In the genomic region with DNA sequence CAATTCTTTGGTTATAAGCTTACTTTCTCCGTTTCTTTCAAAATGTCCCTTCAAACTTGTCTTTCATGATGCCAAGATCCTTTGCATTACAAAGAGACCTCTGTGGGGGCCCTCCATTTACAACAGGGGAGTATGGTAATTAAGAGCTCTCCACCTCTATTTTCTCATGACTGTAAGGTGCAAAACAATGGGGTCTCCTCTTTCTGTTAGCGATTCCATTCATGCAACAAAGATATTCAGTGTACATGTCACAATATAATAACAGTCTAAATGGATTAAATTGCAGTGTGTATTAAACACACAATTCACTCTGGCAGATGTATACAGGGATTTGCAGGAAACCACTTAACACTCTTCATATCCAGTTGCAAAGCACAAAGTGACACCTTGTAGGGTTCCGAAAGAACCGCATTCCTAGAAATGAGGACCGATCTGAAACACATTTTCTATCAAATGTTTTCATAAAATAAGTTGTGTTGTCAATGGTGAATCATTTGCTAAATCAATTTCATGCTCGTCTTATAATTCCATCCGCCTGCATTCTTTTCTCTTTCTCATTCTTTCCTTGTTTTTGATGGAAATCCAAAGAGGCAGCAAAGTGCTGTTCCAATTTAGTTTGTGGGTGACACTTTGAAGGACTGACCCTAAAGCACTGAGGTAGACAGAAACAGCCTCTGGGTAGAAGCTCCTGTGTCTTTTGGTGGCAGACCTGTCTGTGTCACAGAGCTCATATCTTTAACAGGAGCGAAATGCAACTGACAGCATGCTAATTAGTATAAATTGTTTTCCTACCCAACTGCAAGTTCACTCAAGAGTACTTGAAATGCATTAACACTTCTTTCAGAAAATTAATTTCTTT, we compare ENCODE assay signal across 16 mouse cellular contexts.
DNase-seq lines count a peak whose midpoint lies in the region; ATAC-seq and TF ChIP-seq lines count a peak whose summit lies in the region.
"Had no signal": no experiment of that assay in that cellular context is flagged by ENCODE, and none has a peak within 500 bp of the region (broad histone marks: within the 10 kb centered on the region; RNA-seq: fewer than 3 reads in every experiment).

No protein-coding gene starts in this region.

- H3K9ac ChIP-seq in forebrain, postnatal 0 days, result no peak overlapping the region
- no peak overlapping the region for H3K9ac ChIP-seq in forebrain, embryonic 11.5 days (ENCODE audit: low read length)
- H3K9ac ChIP-seq in hindbrain, embryonic 14.5 days, result no peak overlapping the region
- H3K9ac ChIP-seq: intestine, embryonic 15.5 days; limb, embryonic 15.5 days had no signal

- WGBS in forebrain, embryonic 10.5 days, result 27% methylated on average over 8 of the region's 8 CpGs
- 13% methylated on average over 8 of the region's 8 CpGs for WGBS in forebrain, postnatal 0 days
- WGBS in forebrain, embryonic 11.5 days, result 15% methylated on average over 8 of the region's 8 CpGs
- WGBS in hindbrain, embryonic 14.5 days, result 12% methylated on average over 8 of the region's 8 CpGs

- H3K27ac ChIP-seq in forebrain, embryonic 10.5 days, result no peak overlapping the region
- no peak overlapping the region for H3K27ac ChIP-seq in forebrain, postnatal 0 days (ENCODE audit: low read depth, low read length)
- no peak overlapping the region for H3K27ac ChIP-seq in forebrain, embryonic 11.5 days (ENCODE audit: low read depth, low read length)
- 0 out of 2 replicates have a peak overlapping the region, but pooled peaks have one; percentile 1 for H3K27ac ChIP-seq in hindbrain, embryonic 14.5 days
- H3K27ac ChIP-seq: intestine, embryonic 15.5 days; limb, embryonic 15.5 days had no signal

- H3K27me3 ChIP-seq in forebrain, embryonic 10.5 days (ENCODE audit: poor library complexity, severe bottlenecking), result peaks cover 15% of the 10 kb centered on the region
- no peaks in the 10 kb centered on the region for H3K27me3 ChIP-seq in forebrain, postnatal 0 days (ENCODE audit: insufficient read depth, low read length)
- H3K27me3 ChIP-seq in forebrain, embryonic 11.5 days (ENCODE audit: control insufficient read depth, insufficient read depth, low read length), result no peaks in the 10 kb centered on the region; the same call in 1 of the 2 replicates
- H3K27me3 ChIP-seq in hindbrain, embryonic 14.5 days (ENCODE audit: control insufficient read depth, insufficient read depth, low read length), result no peaks in the 10 kb centered on the region
- H3K27me3 ChIP-seq: intestine, embryonic 15.5 days; limb, embryonic 15.5 days had no signal

- H3K4me3 ChIP-seq in forebrain, embryonic 10.5 days, result 0 out of 2 replicates have a peak overlapping the region, but pooled peaks have one; percentile 6
- no peak overlapping the region for H3K4me3 ChIP-seq in forebrain, postnatal 0 days (ENCODE audit: low read depth, low read length)
- no peak overlapping the region for H3K4me3 ChIP-seq in forebrain, embryonic 11.5 days (ENCODE audit: low read depth, low read length)
- no peak overlapping the region for H3K4me3 ChIP-seq in hindbrain, embryonic 14.5 days (replicated peaks; ENCODE audit: low read length)
- H3K4me3 ChIP-seq: erythroblast, embryonic 14.5 days; intestine, embryonic 15.5 days; limb, embryonic 15.5 days had no signal

- no peaks in the 10 kb centered on the region for H3K36me3 ChIP-seq in forebrain, embryonic 10.5 days (replicated peaks)
- no peaks in the 10 kb centered on the region for H3K36me3 ChIP-seq in forebrain, postnatal 0 days (ENCODE audit: insufficient read depth)
- no peaks in the 10 kb centered on the region for H3K36me3 ChIP-seq in forebrain, embryonic 11.5 days (ENCODE audit: control insufficient read depth, insufficient read depth, low read length)
- no peaks in the 10 kb centered on the region for H3K36me3 ChIP-seq in hindbrain, embryonic 14.5 days (replicated peaks; ENCODE audit: control insufficient read depth, insufficient read depth)
- H3K36me3 ChIP-seq: intestine, embryonic 15.5 days; limb, embryonic 15.5 days had no signal

- peaks cover 20% of the 10 kb centered on the region for H3K4me1 ChIP-seq in forebrain, embryonic 10.5 days
- no peaks in the 10 kb centered on the region for H3K4me1 ChIP-seq in forebrain, postnatal 0 days (ENCODE audit: insufficient read depth)
- H3K4me1 ChIP-seq in forebrain, embryonic 11.5 days (replicated peaks; ENCODE audit: control insufficient read depth, insufficient read depth, low read length), result no peaks in the 10 kb centered on the region; the same call in 1 of the 2 replicates
- peaks cover 9% of the 10 kb centered on the region; the same call in 1 of the 2 replicates for H3K4me1 ChIP-seq in hindbrain, embryonic 14.5 days (replicated peaks; ENCODE audit: control insufficient read depth, insufficient read depth, low read length)
- H3K4me1 ChIP-seq: intestine, embryonic 15.5 days; limb, embryonic 15.5 days had no signal

- no peaks in the 10 kb centered on the region for H3K9me3 ChIP-seq in forebrain, embryonic 10.5 days
- H3K9me3 ChIP-seq in forebrain, postnatal 0 days (ENCODE audit: low read length), result no peaks in the 10 kb centered on the region
- H3K9me3 ChIP-seq in forebrain, embryonic 11.5 days (ENCODE audit: control insufficient read depth, low read length), result no peaks in the 10 kb centered on the region
- H3K9me3 ChIP-seq in hindbrain, embryonic 14.5 days (ENCODE audit: control insufficient read depth, low read length), result no peaks in the 10 kb centered on the region
- H3K9me3 ChIP-seq: intestine, embryonic 15.5 days; limb, embryonic 15.5 days had no signal

- ATAC-seq in forebrain, postnatal 0 days, result no peak; the same call in 1 of the 2 replicates
- peak; percentile 87 for ATAC-seq in forebrain, embryonic 11.5 days (replicated peaks; ENCODE audit: low FRiP score)
- ATAC-seq in hindbrain, embryonic 14.5 days (ENCODE audit: low FRiP score), result peak; percentile 34; the same call in 1 of the 2 replicates
- ATAC-seq: intestine, embryonic 15.5 days; Patski had no signal

- H3K4me2 ChIP-seq in forebrain, postnatal 0 days (ENCODE audit: low read depth), result no peak overlapping the region
- peak overlapping the region; percentile 5; the same call in 1 of the 2 replicates for H3K4me2 ChIP-seq in forebrain, embryonic 11.5 days (ENCODE audit: low read depth, low read length, severe bottlenecking)
- peak overlapping the region; percentile 28 for H3K4me2 ChIP-seq in hindbrain, embryonic 14.5 days (replicated peaks)
- H3K4me2 ChIP-seq: heart, embryonic 11.5 days; intestine, embryonic 15.5 days; limb, embryonic 15.5 days had no signal

- no peak for DNase-seq in forebrain, embryonic 10.5 days (ENCODE audit: extremely low spot score, low spot score)
- no peak for DNase-seq in forebrain, postnatal 0 days
- DNase-seq in forebrain, embryonic 11.5 days (ENCODE audit: low spot score), result no peak
- DNase-seq in hindbrain, embryonic 14.5 days (ENCODE audit: low spot score), result no peak
- DNase-seq in retina, embryonic 14.5 days (ENCODE audit: low spot score), result peak; percentile 73
- no peak for DNase-seq in kidney, adult 8-10 months
- no peak for DNase-seq in kidney, adult 18-20 months
- DNase-seq: adrenal gland, postnatal 36 days; cerebellum, postnatal 14 days; right cerebral cortex, postnatal 14 days; thymus, postnatal 25 days had no signal

- TF ChIP-seq CTCF in forebrain, postnatal 0 days (IDR thresholded peaks at IDR 0.05; ENCODE audit: low read depth), result no peak
